Mouse (Mus musculus): ENCODE measurements around the gene Pik3cg. TPM values are rescaled to one million over a fixed set of nuclear protein-coding genes. Genes with fewer than 3 reads are reported as not detected.

Gene Pik3cg
- polyA plus RNA-seq, 1 experiment: not detected

- TF ChIP-seq POLR2A (IDR thresholded peaks at IDR 0.05; ENCODE audit: insufficient read length, low read depth): no peak
- TF ChIP-seq SRF (IDR thresholded peaks at IDR 0.05; ENCODE audit: control insufficient read depth, insufficient read length, low read depth): no peak
- no peak for TF ChIP-seq TCF12 (IDR thresholded peaks at IDR 0.05; ENCODE audit: insufficient read depth, poor library complexity, severe bottlenecking)
- TF ChIP-seq MYOG (IDR thresholded peaks at IDR 0.05; ENCODE audit: control insufficient read depth in 1 of 3, insufficient read depth in 1 of 3, insufficient read length in 2 of 3, low read depth in 2 of 3): no peak
- no peak for TF ChIP-seq MAX (IDR thresholded peaks at IDR 0.05; ENCODE audit: low read depth)
- TF ChIP-seq CEBPB (IDR thresholded peaks at IDR 0.05; ENCODE audit: insufficient read depth, poor library complexity, severe bottlenecking): no peak
- TF ChIP-seq MYOD1 (IDR thresholded peaks at IDR 0.05; ENCODE audit: control insufficient read depth in 1 of 3, insufficient read length in 2 of 3, low read depth in 2 of 3): no peak
- TF ChIP-seq USF1 (IDR thresholded peaks at IDR 0.05; ENCODE audit: low read depth): no peak
- no peak for TF ChIP-seq TCF3 (IDR thresholded peaks at IDR 0.05; ENCODE audit: insufficient read length, low read depth)
- no peak for TF ChIP-seq REST (IDR thresholded peaks at IDR 0.05; ENCODE audit: insufficient read depth, insufficient read length)
- no peak for TF ChIP-seq POLR2AphosphoS2 (IDR thresholded peaks at IDR 0.05; ENCODE audit: insufficient read length, low read depth)
- TF ChIP-seq E2F4 (IDR thresholded peaks at IDR 0.05; ENCODE audit: insufficient read depth): no peak
- H3K4me3 ChIP-seq: no peak overlapping the region
- no peak overlapping the region for H3ac ChIP-seq (ENCODE audit: control insufficient read depth, insufficient read length)
- H3K79me2 ChIP-seq (ENCODE audit: control insufficient read depth, insufficient read depth): no peaks in the 10 kb centered on the region
- H3K27me3 ChIP-seq (ENCODE audit: control insufficient read depth, insufficient read depth, insufficient read length): no peaks in the 10 kb centered on the region
- no peaks in the 10 kb centered on the region for H3K36me3 ChIP-seq (ENCODE audit: control insufficient read depth, insufficient read depth)
- no peak overlapping the region for H3K4me2 ChIP-seq (ENCODE audit: low read depth)
These were observed 30.0 kb upstream of the Pik3cg start for GRCm38 (mm10) chr12:32238433-32238832.

- Histone ChIP-seq H3K4me2 (ENCODE audit: low read depth) (no peak overlapping the region), H3K36me3 (ENCODE audit: control insufficient read depth, insufficient read depth) (no peaks in the 10 kb centered on the region), H3K79me2 (ENCODE audit: control insufficient read depth, insufficient read depth) (no peaks in the 10 kb centered on the region), H3ac (ENCODE audit: control insufficient read depth, insufficient read length) (no peak overlapping the region), H3K27me3 (ENCODE audit: control insufficient read depth, insufficient read depth, insufficient read length) (no peaks in the 10 kb centered on the region), H3K4me3 (no peak overlapping the region)
- TF ChIP-seq SRF (IDR thresholded peaks at IDR 0.05; ENCODE audit: control insufficient read depth, insufficient read length, low read depth) (no peak), REST (IDR thresholded peaks at IDR 0.05; ENCODE audit: insufficient read depth, insufficient read length) (no peak), USF1 (IDR thresholded peaks at IDR 0.05; ENCODE audit: low read depth) (no peak), CEBPB (IDR thresholded peaks at IDR 0.05; ENCODE audit: insufficient read depth, poor library complexity, severe bottlenecking) (no peak), TCF3 (IDR thresholded peaks at IDR 0.05; ENCODE audit: insufficient read length, low read depth) (no peak), MYOG (IDR thresholded peaks at IDR 0.05; ENCODE audit: control insufficient read depth in 1 of 3, insufficient read depth in 1 of 3, insufficient read length in 2 of 3, low read depth in 2 of 3) (no peak), MYOD1 (IDR thresholded peaks at IDR 0.05; ENCODE audit: control insufficient read depth in 1 of 3, insufficient read length in 2 of 3, low read depth in 2 of 3) (no peak), POLR2AphosphoS2 (IDR thresholded peaks at IDR 0.05; ENCODE audit: insufficient read length, low read depth) (no peak), POLR2A (IDR thresholded peaks at IDR 0.05; ENCODE audit: insufficient read length, low read depth) (no peak), MAX (IDR thresholded peaks at IDR 0.05; ENCODE audit: low read depth) (no peak), E2F4 (IDR thresholded peaks at IDR 0.05; ENCODE audit: insufficient read depth) (no peak), TCF12 (IDR thresholded peaks at IDR 0.05; ENCODE audit: insufficient read depth, poor library complexity, severe bottlenecking) (no peak)
These were observed 29.4 kb upstream of the Pik3cg start for GRCm38 (mm10) chr12:32237839-32238238.

- no peaks in the 10 kb centered on the region for H3K27me3 ChIP-seq (ENCODE audit: control insufficient read depth, insufficient read depth, insufficient read length)
- no peaks in the 10 kb centered on the region for H3K79me2 ChIP-seq (ENCODE audit: control insufficient read depth, insufficient read depth)
- H3K36me3 ChIP-seq (ENCODE audit: control insufficient read depth, insufficient read depth): no peaks in the 10 kb centered on the region
- H3ac ChIP-seq (ENCODE audit: control insufficient read depth, insufficient read length): no peak overlapping the region
- no peak overlapping the region for H3K4me3 ChIP-seq
- no peak overlapping the region for H3K4me2 ChIP-seq (ENCODE audit: low read depth)
- TF ChIP-seq MAX (IDR thresholded peaks at IDR 0.05; ENCODE audit: low read depth) (no peak), MYOD1 (IDR thresholded peaks at IDR 0.05; ENCODE audit: control insufficient read depth in 1 of 3, insufficient read length in 2 of 3, low read depth in 2 of 3) (no peak), MYOG (IDR thresholded peaks at IDR 0.05; ENCODE audit: control insufficient read depth in 1 of 3, insufficient read depth in 1 of 3, insufficient read length in 2 of 3, low read depth in 2 of 3) (no peak), TCF12 (IDR thresholded peaks at IDR 0.05; ENCODE audit: insufficient read depth, poor library complexity, severe bottlenecking) (no peak), POLR2A (IDR thresholded peaks at IDR 0.05; ENCODE audit: insufficient read length, low read depth) (no peak)
These were observed 28.7 kb upstream of the Pik3cg start for GRCm38 (mm10) chr12:32237139-32237538.

- TF ChIP-seq POLR2A (IDR thresholded peaks at IDR 0.05; ENCODE audit: insufficient read length, low read depth) (no peak), MYOD1 (IDR thresholded peaks at IDR 0.05; ENCODE audit: control insufficient read depth in 1 of 3, insufficient read length in 2 of 3, low read depth in 2 of 3) (no peak)
- H3K4me3 ChIP-seq: no peak overlapping the region
These were observed 28.0 kb upstream of the Pik3cg start for GRCm38 (mm10) chr12:32236450-32236849.

GRCm38 (mm10) chr12:32233871-32234270 lies 25.4 kb upstream of the Pik3cg start:
- TF ChIP-seq TCF3 (IDR thresholded peaks at IDR 0.05; ENCODE audit: insufficient read length, low read depth): no peak
- no peak for TF ChIP-seq POLR2A (IDR thresholded peaks at IDR 0.05; ENCODE audit: insufficient read length, low read depth)
- no peak for TF ChIP-seq REST (IDR thresholded peaks at IDR 0.05; ENCODE audit: insufficient read depth, insufficient read length)
- no peak for TF ChIP-seq POLR2AphosphoS2 (IDR thresholded peaks at IDR 0.05; ENCODE audit: insufficient read length, low read depth)
- TF ChIP-seq TCF12 (IDR thresholded peaks at IDR 0.05; ENCODE audit: insufficient read depth, poor library complexity, severe bottlenecking): no peak

More at GRCm38 (mm10) chr12:32236450-32236849, 28.0 kb upstream of the Pik3cg start:
- Histone ChIP-seq H3K27me3 (ENCODE audit: control insufficient read depth, insufficient read depth, insufficient read length) (no peaks in the 10 kb centered on the region), H3K79me2 (ENCODE audit: control insufficient read depth, insufficient read depth) (no peaks in the 10 kb centered on the region), H3K4me2 (ENCODE audit: low read depth) (no peak overlapping the region), H3K36me3 (ENCODE audit: control insufficient read depth, insufficient read depth) (no peaks in the 10 kb centered on the region), H3ac (ENCODE audit: control insufficient read depth, insufficient read length) (no peak overlapping the region)

More at GRCm38 (mm10) chr12:32233871-32234270, 25.4 kb upstream of the Pik3cg start:
- Histone ChIP-seq H3K36me3 (ENCODE audit: control insufficient read depth, insufficient read depth) (no peaks in the 10 kb centered on the region), H3K4me3 (no peak overlapping the region), H3K79me2 (ENCODE audit: control insufficient read depth, insufficient read depth) (no peaks in the 10 kb centered on the region), H3ac (ENCODE audit: control insufficient read depth, insufficient read length) (no peak overlapping the region), H3K27me3 (ENCODE audit: control insufficient read depth, insufficient read depth, insufficient read length) (no peaks in the 10 kb centered on the region), H3K4me2 (ENCODE audit: low read depth) (no peak overlapping the region)

Data from myocyte (in vitro differentiated cells).